In the genomic region with DNA sequence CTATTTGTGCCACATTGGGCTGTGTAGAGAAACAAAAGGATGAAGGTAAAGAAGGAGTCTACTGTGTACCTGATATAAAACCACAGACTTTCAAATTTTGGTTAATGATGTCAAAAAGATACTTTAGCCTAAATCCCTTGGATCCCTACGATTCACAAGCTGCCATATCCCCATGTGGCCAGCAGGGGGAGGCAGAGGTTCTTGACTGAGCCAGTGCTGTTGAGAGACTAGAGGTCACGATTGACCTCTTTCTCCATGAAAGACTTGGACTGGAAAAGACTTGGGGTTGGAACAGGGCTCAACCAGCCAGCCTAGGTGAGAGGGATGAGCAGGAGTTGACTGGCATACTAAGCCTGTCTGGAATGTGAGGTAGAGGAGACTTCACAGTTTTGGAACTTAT, we compare ENCODE assay signal across 10 mouse cellular contexts. TPM values are rescaled to one million over a fixed set of nuclear protein-coding genes. Genes with fewer than 3 reads are reported as not detected.
DNase-seq lines count a peak whose midpoint lies in the region; ATAC-seq and TF ChIP-seq lines count a peak whose summit lies in the region.
"Had no signal": no experiment of that assay in that cellular context is flagged by ENCODE, and none has a peak within 500 bp of the region (broad histone marks: within the 10 kb centered on the region; RNA-seq: fewer than 3 reads in every experiment).

No protein-coding gene starts in this region.

- H3K79me2 ChIP-seq in heart, adult 2 months (replicated peaks; ENCODE audit: control insufficient read depth, insufficient read depth, low read length): no peaks in the 10 kb centered on the region

- no peaks in the 10 kb centered on the region for H3K4me1 ChIP-seq in heart, adult 2 months (ENCODE audit: control insufficient read depth, insufficient read depth, low read length)
- H3K4me1 ChIP-seq in cerebellum, adult 2 months (ENCODE audit: control insufficient read depth, insufficient read depth, low read length): no peaks in the 10 kb centered on the region
- no peaks in the 10 kb centered on the region for H3K4me1 ChIP-seq in stomach, postnatal 0 days (replicated peaks; ENCODE audit: control insufficient read depth, insufficient read depth)
- H3K4me1 ChIP-seq: embryonic facial prominence, embryonic 12.5 days; neural tube, embryonic 12.5 days had no signal

- no peak overlapping the region for H3K27ac ChIP-seq in heart, adult 2 months
- H3K27ac ChIP-seq in cerebellum, adult 2 months (ENCODE audit: insufficient read depth, low read length): no peak overlapping the region
- no peak overlapping the region for H3K27ac ChIP-seq in stomach, postnatal 0 days (replicated peaks)
- H3K27ac ChIP-seq: embryonic facial prominence, embryonic 12.5 days; neural tube, embryonic 12.5 days had no signal

- peak; percentile 96 for TF ChIP-seq CTCF in heart, adult 2 months (IDR thresholded peaks at IDR 0.05)
- TF ChIP-seq CTCF in cerebellum, adult 2 months (IDR thresholded peaks at IDR 0.05; ENCODE audit: borderline replicate concordance, insufficient read depth, low read depth, low read length): peak; percentile 86
- peak; percentile 95 for TF ChIP-seq CTCF in stomach, postnatal 0 days (IDR thresholded peaks at IDR 0.05; ENCODE audit: low read depth)

- WGBS in heart, adult 2 months: 3% methylated on average over 2 of the region's 2 CpGs
- 10% methylated on average over 2 of the region's 2 CpGs for WGBS in cerebellum, adult 2 months
- WGBS in stomach, postnatal 0 days: 1% methylated on average over 2 of the region's 2 CpGs

- intact Hi-C loops in heart, adult 2 months (cut with DNase I): no loop called here
- intact Hi-C loops in heart, postnatal 25 days (cut with DNase I): loop anchor here (5.0 to 10.0 kb wide), 2 partner anchors 98 to 191 kb away; no protein-coding TSS in a partner anchor
- intact Hi-C loops in gastrocnemius, postnatal 36 days (cut with DNase I): no loop called here

- no peak for TF ChIP-seq EP300 in heart, adult 2 months (IDR thresholded peaks at IDR 0.05; ENCODE audit: insufficient read depth, low read depth, low read length)
- no peak for TF ChIP-seq EP300 in stomach, postnatal 0 days (optimal IDR thresholded peaks at IDR 0.05)

- H3K9ac ChIP-seq in heart, adult 2 months (ENCODE audit: low read depth, low read length): no peak overlapping the region
- no peak overlapping the region for H3K9ac ChIP-seq in stomach, postnatal 0 days (ENCODE audit: low read length)
- H3K9ac ChIP-seq: embryonic facial prominence, embryonic 12.5 days; neural tube, embryonic 12.5 days had no signal

- DNase-seq in heart, adult 2 months: peak; percentile 26 to 61
- DNase-seq in heart, postnatal 25 days (ENCODE audit: low spot score): no peak
- DNase-seq in Muller cell, postnatal 12 days (ENCODE audit: inconsistent ontology term): peak; percentile 50
- peak; percentile 33 to 56 for DNase-seq in cerebellum, adult 2 months
- peak; percentile 15 to 39 for DNase-seq in gastrocnemius, postnatal 36 days
- DNase-seq in layer of hippocampus, postnatal 14 days (ENCODE audit: low spot score in 2 of 2): peak; percentile 46 to 71
- peak; percentile 71 for DNase-seq in stomach, postnatal 0 days (ENCODE audit: low spot score)

- no peaks in the 10 kb centered on the region for H3K36me3 ChIP-seq in heart, adult 2 months (ENCODE audit: control insufficient read depth, insufficient read depth, low read length)
- no peaks in the 10 kb centered on the region for H3K36me3 ChIP-seq in stomach, postnatal 0 days (ENCODE audit: control insufficient read depth, insufficient read depth, low read length)
- H3K36me3 ChIP-seq: embryonic facial prominence, embryonic 12.5 days; neural tube, embryonic 12.5 days had no signal

- peak; percentile 73 for ATAC-seq in megakaryocyte-erythroid progenitor cell, adult 5-6 weeks (replicated peaks; ENCODE audit: low FRiP score, low TSS enrichment, poor library complexity, severe bottlenecking)
- ATAC-seq in stomach, postnatal 0 days (ENCODE audit: low FRiP score, low TSS enrichment): no peak

- H3K27me3 ChIP-seq in heart, adult 2 months (ENCODE audit: control insufficient read depth, insufficient read depth, low read length): no peaks in the 10 kb centered on the region
- no peaks in the 10 kb centered on the region for H3K27me3 ChIP-seq in cerebellum, adult 2 months (ENCODE audit: control insufficient read depth, insufficient read depth, low read length)
- no peaks in the 10 kb centered on the region for H3K27me3 ChIP-seq in stomach, postnatal 0 days (ENCODE audit: control insufficient read depth, insufficient read depth, low read length)
- H3K27me3 ChIP-seq: embryonic facial prominence, embryonic 12.5 days; neural tube, embryonic 12.5 days had no signal

- TF ChIP-seq POLR2A in heart, adult 2 months (IDR thresholded peaks at IDR 0.05; ENCODE audit: insufficient read depth, low read depth, low read length): no peak
- no peak for TF ChIP-seq POLR2A in cerebellum, adult 2 months (IDR thresholded peaks at IDR 0.05; ENCODE audit: borderline replicate concordance, insufficient read depth, low read length)

- no peaks in the 10 kb centered on the region for H3K9me3 ChIP-seq in stomach, postnatal 0 days (ENCODE audit: control insufficient read depth, low read length)
- H3K9me3 ChIP-seq: embryonic facial prominence, embryonic 12.5 days; neural tube, embryonic 12.5 days had no signal

- H3K4me2 ChIP-seq in stomach, postnatal 0 days (replicated peaks; ENCODE audit: low read depth): no peak overlapping the region
- H3K4me2 ChIP-seq: embryonic facial prominence, embryonic 12.5 days; neural tube, embryonic 12.5 days had no signal

- H3K4me3 ChIP-seq in heart, adult 2 months: no peak overlapping the region
- no peak overlapping the region for H3K4me3 ChIP-seq in cerebellum, adult 2 months (replicated peaks; ENCODE audit: insufficient read depth, low read depth, low read length)
- H3K4me3 ChIP-seq in stomach, postnatal 0 days (ENCODE audit: low read depth, low read length): no peak overlapping the region
- H3K4me3 ChIP-seq: embryonic facial prominence, embryonic 12.5 days; neural tube, embryonic 12.5 days had no signal

RNA-seq across cellular contexts. Expression of a gene that starts 7.2 kb away (rescaled TPM):
- not detected for total RNA-seq in heart, adult 2 months (2021)
- not detected in 2 replicates for polyA plus RNA-seq in heart, adult 2 months (2012; rRNA removed)
- total RNA-seq in heart, postnatal 25 days (2021): not detected
- not detected in 2 replicates for polyA plus RNA-seq in cerebellum, adult 2 months (2012; rRNA removed)
- not detected for total RNA-seq in gastrocnemius, postnatal 36 days (2021)
- total RNA-seq in layer of hippocampus, postnatal 14 days (2021): not detected
- not detected in 2 replicates for total RNA-seq in megakaryocyte-erythroid progenitor cell, adult 5-6 weeks (2014; fragmentation: Nextera tagmentation)
- not detected in 2 replicates for total RNA-seq in megakaryocyte-erythroid progenitor cell, adult 5-6 weeks (2017)
- not detected in 2 replicates for polyA plus RNA-seq in stomach, postnatal 0 days (2015; fragmentation: Nextera tagmentation; extraction: Ambion mirVana)
- polyA plus RNA-seq: embryonic facial prominence, embryonic 12.5 days; neural tube, embryonic 12.5 days had no signal

RNA-seq across cellular contexts. Expression of a gene that starts 29.6 kb away (rescaled TPM):
- total RNA-seq in heart, adult 2 months (2021): not detected
- not detected in 2 replicates for polyA plus RNA-seq in heart, adult 2 months (2012; rRNA removed)
- total RNA-seq in heart, postnatal 25 days (2021): not detected
- not detected in 2 replicates for polyA plus RNA-seq in cerebellum, adult 2 months (2012; rRNA removed)
- not detected for total RNA-seq in gastrocnemius, postnatal 36 days (2021)
- total RNA-seq in layer of hippocampus, postnatal 14 days (2021): not detected
- total RNA-seq in megakaryocyte-erythroid progenitor cell, adult 5-6 weeks (2014; fragmentation: Nextera tagmentation): not detected in 2 replicates
- not detected in 2 replicates for total RNA-seq in megakaryocyte-erythroid progenitor cell, adult 5-6 weeks (2017)
- polyA plus RNA-seq in stomach, postnatal 0 days (2015; fragmentation: Nextera tagmentation; extraction: Ambion mirVana): not detected in 2 replicates
- polyA plus RNA-seq: embryonic facial prominence, embryonic 12.5 days; neural tube, embryonic 12.5 days had no signal

RNA-seq across cellular contexts. Expression of a gene that starts 30.5 kb away (rescaled TPM):
- not detected for total RNA-seq in heart, adult 2 months (2021)
- polyA plus RNA-seq in heart, adult 2 months (2012; rRNA removed): not detected in 2 replicates
- total RNA-seq in heart, postnatal 25 days (2021): not detected
- polyA plus RNA-seq in cerebellum, adult 2 months (2012; rRNA removed): not detected in 2 replicates
- total RNA-seq in gastrocnemius, postnatal 36 days (2021): not detected
- total RNA-seq in layer of hippocampus, postnatal 14 days (2021): not detected
- total RNA-seq in megakaryocyte-erythroid progenitor cell, adult 5-6 weeks (2014; fragmentation: Nextera tagmentation): not detected in 2 replicates
- total RNA-seq in megakaryocyte-erythroid progenitor cell, adult 5-6 weeks (2017): not detected in 2 replicates
- 0.11 TPM in 1 of 2 replicates, not detected in the other for polyA plus RNA-seq in stomach, postnatal 0 days (2015; fragmentation: Nextera tagmentation; extraction: Ambion mirVana)
- polyA plus RNA-seq: embryonic facial prominence, embryonic 12.5 days; neural tube, embryonic 12.5 days had no signal

RNA-seq across cellular contexts. Expression of a gene that starts 44.6 kb away (rescaled TPM):
- total RNA-seq in heart, adult 2 months (2021): not detected
- not detected in 2 replicates for polyA plus RNA-seq in heart, adult 2 months (2012; rRNA removed)
- total RNA-seq in heart, postnatal 25 days (2021): not detected
- not detected in 2 replicates for polyA plus RNA-seq in cerebellum, adult 2 months (2012; rRNA removed)
- total RNA-seq in gastrocnemius, postnatal 36 days (2021): not detected
- total RNA-seq in layer of hippocampus, postnatal 14 days (2021): not detected
- total RNA-seq in megakaryocyte-erythroid progenitor cell, adult 5-6 weeks (2014; fragmentation: Nextera tagmentation): not detected in 2 replicates
- total RNA-seq in megakaryocyte-erythroid progenitor cell, adult 5-6 weeks (2017): not detected in 2 replicates
- polyA plus RNA-seq in stomach, postnatal 0 days (2015; fragmentation: Nextera tagmentation; extraction: Ambion mirVana): not detected in 2 replicates
- polyA plus RNA-seq: embryonic facial prominence, embryonic 12.5 days; neural tube, embryonic 12.5 days had no signal

RNA-seq across cellular contexts. Expression of a gene that starts 58.1 kb away (rescaled TPM):
- under 1 TPM; 0.23 to 0.36 TPM for total RNA-seq in heart, adult 2 months (2021)
- 0.64 TPM in 1 of 2 replicates, not detected in the other for polyA plus RNA-seq in heart, adult 2 months (2012; rRNA removed)
- total RNA-seq in heart, postnatal 25 days (2021): not detected
- polyA plus RNA-seq in cerebellum, adult 2 months (2012; rRNA removed): 0.14 TPM in 1 of 2 replicates, not detected in the other
- not detected for total RNA-seq in gastrocnemius, postnatal 36 days (2021)
- total RNA-seq in layer of hippocampus, postnatal 14 days (2021): not detected
- 1.1 TPM in 1 of 2 replicates, not detected in the other for total RNA-seq in megakaryocyte-erythroid progenitor cell, adult 5-6 weeks (2014; fragmentation: Nextera tagmentation)
- total RNA-seq in megakaryocyte-erythroid progenitor cell, adult 5-6 weeks (2017): 0.33 and 1.8 TPM in 2 replicates
- polyA plus RNA-seq in stomach, postnatal 0 days (2015; fragmentation: Nextera tagmentation; extraction: Ambion mirVana): 0.11 and 0.15 TPM in 2 replicates
- polyA plus RNA-seq: neural tube, embryonic 12.5 days had no signal
